Mouse (Mus musculus): ENCODE measurements at regions not wholly inside any gene's neighbourhood (a gene's known extent, or its start where the extent isn't known, plus 50 kb on each side); places are given as distances from the start of the nearest gene placed in this dataset.

GRCm38 (mm10) chr13:83214811-83215210 is 289.0 kb upstream of the Mef2c start:
- DNase-seq (ENCODE audit: low spot score in 2 of 2): no peak

GRCm38 (mm10) chr13:83216454-83216853 is 287.4 kb upstream of the Mef2c start:
- DNase-seq (ENCODE audit: low spot score in 2 of 2): no peak

GRCm38 (mm10) chr13:83252452-83252851 is 251.4 kb upstream of the Mef2c start:
- DNase-seq (ENCODE audit: low spot score in 2 of 2): no peak

GRCm38 (mm10) chr13:83266591-83266990 is 237.2 kb upstream of the Mef2c start:
- DNase-seq (ENCODE audit: low spot score in 2 of 2): no peak

GRCm38 (mm10) chr13:83268663-83269062 is 235.2 kb upstream of the Mef2c start:
- no peak for DNase-seq (ENCODE audit: low spot score in 2 of 2)

GRCm38 (mm10) chr13:83278695-83279094 is 225.1 kb upstream of the Mef2c start:
- no peak for DNase-seq (ENCODE audit: low spot score in 2 of 2)

GRCm38 (mm10) chr13:83307696-83308095 is 196.1 kb upstream of the Mef2c start:
- DNase-seq (ENCODE audit: low spot score in 2 of 2): no peak

GRCm38 (mm10) chr13:83328488-83328887 is 175.3 kb upstream of the Mef2c start:
- DNase-seq (ENCODE audit: low spot score in 2 of 2): no peak

GRCm38 (mm10) chr13:83333728-83334127 is 170.1 kb upstream of the Mef2c start:
- peak in 1 of 2 experiments; percentile 16 for DNase-seq (ENCODE audit: low spot score in 2 of 2)

GRCm38 (mm10) chr13:83344611-83345319 is 159.1 kb upstream of the Mef2c start:
- no peak for DNase-seq (ENCODE audit: low spot score in 2 of 2)

GRCm38 (mm10) chr13:83355341-83355740 is 148.5 kb upstream of the Mef2c start:
- peak; percentile 15 to 57 for DNase-seq (ENCODE audit: low spot score in 2 of 2)

GRCm38 (mm10) chr13:83360529-83360928 is 143.3 kb upstream of the Mef2c start:
- no peak for DNase-seq (ENCODE audit: low spot score in 2 of 2)

GRCm38 (mm10) chr13:83376097-83376797 is 127.6 kb upstream of the Mef2c start:
- peak; percentile 12 to 61 for DNase-seq (ENCODE audit: low spot score in 2 of 2)

- DNase-seq (ENCODE audit: low spot score in 2 of 2): no peak
Measured at GRCm38 (mm10) chr13:83378644-83379043, 125.2 kb upstream of the Mef2c start.

GRCm38 (mm10) chr13:83382609-83383008 is 121.2 kb upstream of the Mef2c start:
- no peak for DNase-seq (ENCODE audit: low spot score in 2 of 2)

- no peak for DNase-seq (ENCODE audit: low spot score in 2 of 2)
Measured at GRCm38 (mm10) chr13:83394773-83395172, 109.1 kb upstream of the Mef2c start.

- DNase-seq (ENCODE audit: low spot score in 2 of 2): no peak
Measured at GRCm38 (mm10) chr13:83399381-83399780, 104.5 kb upstream of the Mef2c start.

GRCm38 (mm10) chr13:83439619-83440436 is 64.0 kb upstream of the Mef2c start:
- no peak for DNase-seq (ENCODE audit: low spot score in 2 of 2)

GRCm38 (mm10) chr13:83444277-83444676 is 59.6 kb upstream of the Mef2c start:
- DNase-seq (ENCODE audit: low spot score in 2 of 2): no peak

GRCm38 (mm10) chr13:83450820-83451219 is 53.0 kb upstream of the Mef2c start:
- no peak for DNase-seq (ENCODE audit: low spot score in 2 of 2)

- no peak for DNase-seq (ENCODE audit: low spot score in 2 of 2)
Measured at GRCm38 (mm10) chr13:83452987-83453386, 50.8 kb upstream of the Mef2c start.
